Mouse (Mus musculus) liver (tissue): ENCODE results near the gene Tsga13.

Source experiments
- DNase-seq: peaks from one replicate; pipeline ENCODE4 v3.0.0-alpha.2; 2020; ENCODE audit warnings: mixed read lengths

Tsga13 gene

GRCm38 (mm10) chr6:30855205-30855604 lies 60.2 kb downstream of the Tsga13 start:
- DNase-seq, result no peak

GRCm38 (mm10) chr6:30849818-30850217 lies 65.6 kb downstream of the Tsga13 start:
- no peak for DNase-seq
